In the genomic region with DNA sequence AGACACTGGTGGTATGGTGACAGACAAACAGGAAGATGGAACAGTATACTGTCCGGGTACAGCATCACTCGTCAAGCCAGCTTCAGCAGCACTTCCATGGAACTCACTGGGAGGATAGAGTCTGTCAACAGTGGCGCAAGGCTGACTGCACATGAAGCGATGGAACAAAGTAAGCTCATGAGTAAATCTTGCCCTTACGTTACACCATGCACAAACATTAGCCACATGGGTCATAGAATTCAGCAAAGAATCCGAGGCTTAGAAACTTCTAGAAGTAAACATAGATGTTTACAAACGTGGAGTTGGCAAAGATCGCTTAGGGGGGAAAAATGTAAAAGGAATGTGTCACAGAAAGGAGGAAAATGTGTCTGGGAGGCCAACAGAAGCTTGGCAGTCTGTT, we compare ENCODE assay signal across 26 mouse cellular contexts.
"Had no signal": no experiment of that assay in that cellular context is flagged by ENCODE, and none has a peak within 500 bp of the region (broad histone marks: within the 10 kb centered on the region; RNA-seq: fewer than 3 reads in every experiment).

No protein-coding gene starts in this region.

- H3K4me3 ChIP-seq: forebrain, embryonic 15.5 days; heart, embryonic 13.5 days; heart, embryonic 15.5 days; hindbrain, embryonic 13.5 days; hindbrain, embryonic 15.5 days; kidney, embryonic 15.5 days; limb, embryonic 13.5 days; limb, embryonic 15.5 days had no signal

- H3K9me3 ChIP-seq: forebrain, embryonic 15.5 days; heart, embryonic 13.5 days; heart, embryonic 15.5 days; hindbrain, embryonic 13.5 days; hindbrain, embryonic 15.5 days; kidney, embryonic 15.5 days; limb, embryonic 13.5 days; limb, embryonic 15.5 days had no signal

- H3K4me2 ChIP-seq: forebrain, embryonic 15.5 days; heart, embryonic 11.5 days; heart, embryonic 13.5 days; heart, embryonic 15.5 days; hindbrain, embryonic 13.5 days; hindbrain, embryonic 15.5 days; kidney, embryonic 15.5 days; limb, embryonic 13.5 days; limb, embryonic 15.5 days had no signal

- H3K27ac ChIP-seq: forebrain, embryonic 15.5 days; heart, embryonic 13.5 days; heart, embryonic 15.5 days; hindbrain, embryonic 13.5 days; hindbrain, embryonic 15.5 days; hindbrain, postnatal 0 days; kidney, embryonic 15.5 days; kidney, postnatal 0 days; limb, embryonic 13.5 days; limb, embryonic 15.5 days had no signal

- DNase-seq: forebrain, postnatal 0 days; gastrocnemius, postnatal 14 days; gastrocnemius, postnatal 36 days; heart, adult 18-20 months; heart, postnatal 14 days; heart, postnatal 36 days; kidney, adult 11 months; kidney, adult 2 months; kidney, adult 9 months; kidney, postnatal 14 days; kidney, postnatal 36 days; layer of hippocampus, adult 9-11 months; layer of hippocampus, postnatal 36 days; left cerebral cortex, postnatal 4 days had no signal

- H3K4me1 ChIP-seq: forebrain, embryonic 15.5 days; heart, embryonic 13.5 days; heart, embryonic 15.5 days; hindbrain, embryonic 13.5 days; hindbrain, embryonic 15.5 days; limb, embryonic 13.5 days; limb, embryonic 15.5 days had no signal

- H3K36me3 ChIP-seq: forebrain, embryonic 15.5 days; heart, embryonic 13.5 days; heart, embryonic 15.5 days; hindbrain, embryonic 13.5 days; hindbrain, embryonic 15.5 days; kidney, embryonic 15.5 days; limb, embryonic 13.5 days; limb, embryonic 15.5 days had no signal

- H3K27me3 ChIP-seq: forebrain, embryonic 15.5 days; heart, embryonic 13.5 days; heart, embryonic 15.5 days; hindbrain, embryonic 13.5 days; hindbrain, embryonic 15.5 days; kidney, embryonic 15.5 days; limb, embryonic 13.5 days; limb, embryonic 15.5 days had no signal

- ATAC-seq: forebrain, embryonic 15.5 days; forebrain, postnatal 0 days; hindbrain, postnatal 0 days; intestine, embryonic 16.5 days had no signal

- H3K9ac ChIP-seq: forebrain, embryonic 15.5 days; forebrain, postnatal 0 days; heart, embryonic 13.5 days; heart, embryonic 15.5 days; hindbrain, embryonic 13.5 days; hindbrain, embryonic 15.5 days; kidney, embryonic 15.5 days; limb, embryonic 13.5 days; limb, embryonic 15.5 days had no signal
